Mouse (Mus musculus): ENCODE results near the gene Gbgt1. TPM values are rescaled to one million over a fixed set of nuclear protein-coding genes. Genes with fewer than 3 reads are reported as not detected.
"Not testable (repeated sequence)": the region's sequence is repeated elsewhere in the genome, so short reads cannot be mapped to it uniquely, and the experiment has no call there.

The Gbgt1 gene
- total RNA-seq (2021), result 1 to 10 TPM; 1.5 to 2.2 TPM
- long read RNA-seq, partial matches to known transcripts, result 0 of 1 reads
- long read RNA-seq, other reads (novel, unspliced or antisense), result 1 of 1 reads

DNA sequence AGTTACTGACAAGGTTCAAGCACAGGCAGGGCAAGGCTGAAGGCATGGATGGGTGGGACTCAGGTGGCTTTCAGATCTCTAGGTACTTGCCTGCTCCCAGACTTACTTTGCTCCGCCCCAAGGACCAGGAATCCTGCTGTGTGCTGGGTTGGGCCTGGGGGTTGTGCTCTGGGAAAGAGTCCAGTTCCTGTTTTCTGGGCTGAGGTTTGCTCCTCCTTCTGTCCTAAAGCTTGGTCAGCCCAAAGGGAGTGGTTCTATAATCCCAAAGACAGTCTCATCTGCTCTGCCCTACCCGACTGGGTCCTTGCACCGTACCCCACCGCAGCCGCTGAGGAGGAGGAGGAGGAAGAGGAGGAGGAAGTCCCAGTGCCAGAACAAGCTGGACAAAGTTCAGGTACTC, at the start of gene Gbgt1:
Gbgt1 (plus strand) TSS at position 221 of the 400 bp plus-strand sequence.
- no peak for DNase-seq (ENCODE audit: low spot score in 2 of 2)

GRCm38 (mm10) chr2:28447315-28447670, 49.4 kb upstream of the Gbgt1 start:
- DNase-seq (ENCODE audit: low spot score in 2 of 2), result no peak

DNA sequence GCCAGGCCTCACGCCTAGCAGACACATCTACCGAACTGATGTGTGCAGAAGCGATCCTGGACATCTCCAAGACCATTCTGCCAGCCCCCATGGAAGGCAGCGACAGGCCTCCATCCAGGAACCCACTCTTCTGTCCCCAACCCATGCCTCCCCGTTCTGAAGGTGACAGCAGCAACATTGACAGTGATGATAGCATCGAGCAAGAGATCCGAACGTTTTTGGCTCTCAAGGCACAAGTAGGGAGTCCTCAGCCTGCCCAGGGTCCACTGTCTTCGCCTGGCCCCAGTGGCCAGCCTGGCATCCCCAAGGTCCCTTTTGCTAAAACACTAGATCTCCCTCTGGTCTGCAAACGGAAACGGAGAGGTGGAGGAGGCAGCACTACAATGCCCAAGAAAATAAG, 45.0 kb upstream of the Gbgt1 start:
- DNase-seq (ENCODE audit: low spot score in 2 of 2), result no peak

DNA sequence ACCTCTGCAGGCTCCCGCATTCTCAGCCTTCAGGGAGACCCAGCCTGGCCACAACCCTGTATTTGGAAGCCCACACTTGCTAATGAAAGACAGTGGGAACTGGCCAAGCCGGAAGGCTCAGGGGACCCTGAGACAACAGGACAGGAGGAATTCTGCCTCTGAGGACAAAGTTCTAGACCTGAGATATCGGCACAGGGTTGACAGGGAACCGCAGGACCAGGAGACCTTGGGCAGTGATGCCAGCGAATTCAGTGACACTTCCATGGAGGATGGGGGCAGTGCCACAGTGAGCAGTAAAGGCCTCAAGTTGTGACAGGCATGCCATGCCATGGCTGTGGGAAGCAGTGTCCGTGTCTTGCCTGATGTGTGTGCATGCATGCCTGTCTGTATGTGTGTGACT, 43.2 kb upstream of the Gbgt1 start:
- no peak for DNase-seq (ENCODE audit: low spot score in 2 of 2)

GRCm38 (mm10) chr2:28456616-28457015, 40.1 kb upstream of the Gbgt1 start:
- DNase-seq (ENCODE audit: low spot score in 2 of 2), result no peak

GRCm38 (mm10) chr2:28463919-28464318, 32.8 kb upstream of the Gbgt1 start:
- peak; percentile 43 to 83 for DNase-seq (ENCODE audit: low spot score in 2 of 2)

GRCm38 (mm10) chr2:28464919-28465318, 31.8 kb upstream of the Gbgt1 start:
- no peak for DNase-seq (ENCODE audit: low spot score in 2 of 2)

GRCm38 (mm10) chr2:28465836-28466518, 30.7 kb upstream of the Gbgt1 start, which contains the start of gene 1700007K13Rik:
1700007K13Rik (minus strand) TSS chr2:28466332.
- peak; percentile 51 to 73 for DNase-seq (ENCODE audit: low spot score in 2 of 2)

GRCm38 (mm10) chr2:28467860-28468485, 28.7 kb upstream of the Gbgt1 start, which contains the start of gene Mrps2:
Mrps2 (plus strand) TSS chr2:28468066.
- peak; percentile 78 to 84 for DNase-seq (ENCODE audit: low spot score in 2 of 2)

DNA sequence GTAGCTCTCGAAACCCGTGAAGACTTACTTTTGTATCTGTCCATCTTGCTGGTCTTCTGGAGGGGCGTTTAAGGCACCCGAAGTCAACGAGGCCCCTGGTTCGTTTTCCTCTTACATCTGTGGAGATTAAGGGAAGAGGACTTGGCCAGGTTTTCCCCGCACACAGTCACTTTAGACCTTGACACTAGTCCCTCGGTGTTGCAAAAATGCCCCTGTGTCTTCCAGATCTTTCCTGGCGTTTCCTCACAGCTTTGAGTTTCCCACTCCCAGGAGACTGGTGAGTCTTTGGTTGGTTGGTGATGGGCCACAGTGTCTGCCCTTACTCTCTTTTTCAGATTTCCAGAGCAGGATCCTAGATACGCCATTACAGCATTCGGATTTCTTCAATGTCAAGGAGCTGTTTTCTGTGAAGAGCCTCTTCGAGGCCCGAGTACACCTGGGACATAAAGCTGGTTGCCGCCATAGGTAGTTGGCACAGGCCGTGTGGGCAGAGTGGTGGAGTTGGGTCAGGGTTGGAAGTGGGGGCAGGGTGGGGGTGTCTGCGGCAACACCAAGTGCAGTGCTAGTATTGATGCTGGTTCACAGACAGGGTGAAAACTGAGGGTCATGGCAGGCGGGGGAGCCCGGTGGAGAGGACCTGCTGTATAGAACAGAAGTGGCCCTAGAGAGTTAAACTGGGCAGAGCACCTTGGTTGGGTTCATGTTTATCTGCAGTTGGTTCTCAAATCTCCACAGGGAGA, 28.0 kb upstream of the Gbgt1 start:
- no peak for DNase-seq (ENCODE audit: low spot score in 2 of 2)

DNA sequence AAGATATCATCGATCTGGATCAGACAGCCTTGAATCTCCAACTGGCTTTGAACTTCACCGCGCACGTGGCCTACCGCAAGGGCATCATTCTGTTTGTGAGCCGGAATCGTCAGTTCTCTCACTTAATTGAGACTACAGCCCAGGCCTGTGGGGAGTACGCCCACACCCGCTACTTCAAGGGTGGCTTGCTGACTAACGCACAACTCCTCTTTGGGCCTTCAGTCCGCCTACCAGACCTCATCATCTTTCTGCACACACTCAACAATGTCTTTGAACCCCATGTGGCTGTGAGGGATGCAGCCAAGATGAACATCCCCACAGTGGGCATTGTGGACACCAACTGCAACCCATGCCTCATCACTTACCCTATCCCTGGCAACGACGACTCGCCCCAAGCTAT, 27.2 kb upstream of the Gbgt1 start:
- no peak for DNase-seq (ENCODE audit: low spot score in 2 of 2)

- no peak for DNase-seq (ENCODE audit: low spot score in 2 of 2)
These were observed 26.1 kb upstream of the Gbgt1 start for GRCm38 (mm10) chr2:28470591-28470990.

- DNase-seq (ENCODE audit: low spot score in 2 of 2), result not testable (repeated sequence)
These were observed 24.7 kb upstream of the Gbgt1 start for GRCm38 (mm10) chr2:28472011-28472410.

DNA sequence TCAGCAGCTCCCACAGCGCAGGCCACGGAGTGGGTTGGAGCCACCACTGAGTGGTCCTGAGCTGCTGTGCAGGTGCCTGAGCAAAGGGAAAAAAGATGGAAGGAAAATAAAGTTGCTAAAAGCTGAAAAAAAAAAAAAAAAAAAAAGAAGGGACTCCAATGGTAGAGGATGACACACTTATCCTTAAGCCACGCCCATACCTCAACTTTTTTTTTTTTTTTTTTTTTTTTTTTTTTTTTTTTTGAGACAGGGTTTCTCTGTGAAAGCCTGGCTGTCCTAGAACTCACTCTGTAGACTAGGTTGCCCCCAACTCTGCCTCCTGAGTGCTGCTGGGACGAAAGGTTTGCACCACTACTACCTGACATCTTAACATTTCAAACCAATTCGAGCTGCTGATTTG, 18.7 kb upstream of the Gbgt1 start:
- not testable (repeated sequence) for DNase-seq (ENCODE audit: low spot score in 2 of 2)

- no peak for DNase-seq (ENCODE audit: low spot score in 2 of 2)
These were observed 17.2 kb upstream of the Gbgt1 start for GRCm38 (mm10) chr2:28479208-28480204.

DNA sequence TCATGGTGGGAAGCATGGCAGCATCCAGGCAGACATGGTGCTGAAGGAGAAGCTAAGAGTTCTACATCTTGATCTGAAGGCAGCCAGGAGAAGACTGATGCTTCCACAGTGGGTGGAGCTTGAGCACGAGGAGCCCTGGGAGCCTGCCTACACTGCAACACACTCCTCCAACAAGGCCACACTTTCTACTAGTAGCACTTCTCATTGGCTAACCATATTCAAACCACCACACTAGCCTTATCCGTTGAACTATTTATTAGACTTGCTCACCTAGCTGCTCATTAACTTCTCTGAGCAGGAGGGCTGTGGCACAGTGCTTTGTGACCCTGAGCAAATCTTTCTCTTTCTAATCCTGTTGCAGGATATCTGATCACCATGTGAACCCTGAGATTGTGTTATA, 12.8 kb upstream of the Gbgt1 start:
- DNase-seq (ENCODE audit: low spot score in 2 of 2), result no peak

- no peak for DNase-seq (ENCODE audit: low spot score in 2 of 2)
These were observed 2.2 kb upstream of the Gbgt1 start for GRCm38 (mm10) chr2:28494521-28494920.

GRCm38 (mm10) chr2:28495207-28495756, 1.4 kb upstream of the Gbgt1 start:
- DNase-seq (ENCODE audit: low spot score in 2 of 2), result peak in 1 of 2 experiments; percentile 30

- no peak for DNase-seq (ENCODE audit: low spot score in 2 of 2)
These were observed 693 bp upstream of the Gbgt1 start for GRCm38 (mm10) chr2:28495801-28496595.

DNA sequence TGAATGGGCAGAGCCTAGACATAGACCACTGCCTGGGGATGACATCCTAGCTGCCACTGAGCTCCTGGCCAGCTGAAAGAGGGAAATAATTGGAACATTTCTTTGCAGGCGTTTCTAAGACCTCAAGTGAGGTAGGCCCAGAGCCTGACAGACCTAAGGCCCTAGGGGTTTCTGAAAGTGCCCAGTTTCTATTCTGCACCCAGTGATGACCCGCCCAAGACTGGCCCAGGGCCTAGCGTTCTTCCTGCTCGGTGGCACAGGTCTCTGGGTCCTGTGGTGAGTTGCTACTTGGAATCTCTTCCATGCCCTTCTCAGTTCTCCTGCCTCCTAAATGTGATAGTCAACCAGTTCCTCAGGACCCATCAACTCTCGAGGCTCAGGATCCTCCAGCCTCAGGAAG, 870 bp downstream of the Gbgt1 start:
- no peak for DNase-seq (ENCODE audit: low spot score in 2 of 2)
